Mouse (Mus musculus): ENCODE measurements around the gene Nfyb. TPM values are rescaled to one million over a fixed set of nuclear protein-coding genes. Genes with fewer than 3 reads are reported as not detected.

Nfyb gene
- polyA plus RNA-seq, 1 experiment from 2014 or later = 41.2 TPM

DNA sequence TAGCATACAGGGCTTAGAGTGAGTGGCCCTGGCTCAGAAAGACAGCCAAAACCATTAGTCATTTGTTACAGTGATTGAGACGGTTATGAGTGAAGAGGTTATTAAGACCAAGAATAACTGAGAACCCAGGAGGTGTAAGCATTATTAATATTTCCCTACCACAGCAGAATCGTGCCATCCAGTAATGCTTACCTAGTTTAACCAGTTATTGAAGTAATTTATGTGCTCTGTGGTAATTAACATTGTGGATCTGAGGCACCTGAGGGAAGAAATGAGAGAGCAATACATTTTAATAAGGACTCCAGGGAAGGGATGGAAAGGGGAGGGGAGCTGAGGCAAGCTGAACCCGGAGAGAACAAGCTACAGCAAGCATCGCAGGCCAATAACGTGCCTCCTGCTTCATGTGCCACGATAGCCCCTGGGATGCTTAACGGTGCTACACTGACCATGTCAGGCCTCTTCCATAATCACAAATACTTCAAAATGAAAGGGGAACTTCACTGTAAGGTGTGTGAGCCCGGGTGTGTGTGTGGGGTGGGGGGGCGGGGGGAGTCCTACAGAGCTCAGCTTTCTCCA, 7.7 kb upstream of the Nfyb start:
- Histone ChIP-seq H3K4me3 (ENCODE audit: low read depth, low read length) (no peak overlapping the region), H3K27ac (ENCODE audit: low read depth, low read length) (no peak overlapping the region), H3K4me2 (ENCODE audit: low read depth, low read length) (no peak overlapping the region), H3K27me3 (ENCODE audit: control insufficient read depth, insufficient read depth, low read length) (no peaks in the 10 kb centered on the region), H3K9ac (replicated peaks; ENCODE audit: low read depth, low read length) (no peak overlapping the region), H3K9me3 (ENCODE audit: control insufficient read depth, low read length) (no peaks in the 10 kb centered on the region), H3K36me3 (ENCODE audit: control insufficient read depth, insufficient read depth, low read length) (no peaks in the 10 kb centered on the region), H3K4me1 (ENCODE audit: control insufficient read depth, insufficient read depth, low read length) (no peaks in the 10 kb centered on the region)
- 55% methylated on average over 9 of the region's 9 CpGs for WGBS
- peak; percentile 59; the same call in 1 of the 2 replicates for ATAC-seq (ENCODE audit: low read depth)

DNA sequence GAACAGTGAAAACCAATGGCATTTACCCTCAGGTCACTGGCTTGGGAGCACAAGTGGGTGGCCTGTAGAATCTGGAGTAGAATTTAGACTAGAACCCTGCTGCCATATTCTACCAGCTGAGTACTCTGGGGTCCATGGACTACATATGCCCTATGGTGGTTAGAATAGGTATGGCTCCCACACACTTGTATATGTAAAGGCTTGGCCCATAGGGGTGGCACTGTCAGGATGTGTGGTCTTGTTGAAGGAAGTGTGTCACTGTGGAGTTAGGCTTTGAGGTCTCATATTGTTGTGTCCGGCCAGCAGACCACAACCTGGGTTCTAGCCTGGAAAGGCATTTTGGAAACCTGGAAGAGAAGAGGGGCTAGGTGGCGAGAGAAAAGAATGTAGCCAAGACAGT, 6.8 kb upstream of the Nfyb start:
- Histone ChIP-seq H3K9me3 (ENCODE audit: control insufficient read depth, low read length) (no peaks in the 10 kb centered on the region), H3K9ac (replicated peaks; ENCODE audit: low read depth, low read length) (no peak overlapping the region), H3K4me3 (ENCODE audit: low read depth, low read length) (no peak overlapping the region), H3K4me1 (ENCODE audit: control insufficient read depth, insufficient read depth, low read length) (no peaks in the 10 kb centered on the region), H3K27me3 (ENCODE audit: control insufficient read depth, insufficient read depth, low read length) (no peaks in the 10 kb centered on the region), H3K27ac (ENCODE audit: low read depth, low read length) (no peak overlapping the region), H3K36me3 (ENCODE audit: control insufficient read depth, insufficient read depth, low read length) (no peaks in the 10 kb centered on the region), H3K4me2 (ENCODE audit: low read depth, low read length) (no peak overlapping the region)
- ATAC-seq (ENCODE audit: low read depth) = no peak
- 98% methylated on average over 2 of the region's 2 CpGs for WGBS

DNA sequence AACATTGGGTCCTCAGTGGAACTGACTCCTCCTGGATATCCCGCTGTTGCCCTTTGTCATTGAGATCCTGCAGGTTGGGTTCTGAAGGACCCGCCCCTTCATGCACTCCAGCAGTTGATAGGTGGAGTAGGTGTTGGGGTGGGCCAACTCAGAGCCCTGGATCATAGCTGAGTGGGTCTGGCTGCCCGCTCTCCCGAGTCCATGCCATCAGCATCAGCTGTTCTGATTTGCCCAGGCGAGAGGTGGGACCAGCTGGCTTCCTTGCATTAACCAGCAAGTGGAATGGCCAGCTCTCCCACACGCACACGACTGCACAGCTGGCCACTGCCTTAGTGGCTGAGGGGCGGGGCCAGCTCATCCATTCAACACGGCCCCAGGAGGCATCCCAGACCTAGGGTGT, 5.0 kb upstream of the Nfyb start:
- H3K4me1 ChIP-seq (ENCODE audit: control insufficient read depth, insufficient read depth, low read length) = no peaks in the 10 kb centered on the region; the same call in 1 of the 2 replicates
- H3K27ac ChIP-seq (ENCODE audit: low read depth, low read length) = no peak overlapping the region
- no peaks in the 10 kb centered on the region for H3K36me3 ChIP-seq (ENCODE audit: control insufficient read depth, insufficient read depth, low read length)
- H3K4me2 ChIP-seq (ENCODE audit: low read depth, low read length) = no peak overlapping the region
- no peak overlapping the region for H3K9ac ChIP-seq (replicated peaks; ENCODE audit: low read depth, low read length)
- no peak for ATAC-seq (ENCODE audit: low read depth)
- 18% methylated on average over 9 of the region's 9 CpGs for WGBS
- no peaks in the 10 kb centered on the region for H3K9me3 ChIP-seq (ENCODE audit: control insufficient read depth, low read length)
- H3K4me3 ChIP-seq (ENCODE audit: low read depth, low read length) = no peak overlapping the region
- H3K27me3 ChIP-seq (ENCODE audit: control insufficient read depth, insufficient read depth, low read length) = no peaks in the 10 kb centered on the region

DNA sequence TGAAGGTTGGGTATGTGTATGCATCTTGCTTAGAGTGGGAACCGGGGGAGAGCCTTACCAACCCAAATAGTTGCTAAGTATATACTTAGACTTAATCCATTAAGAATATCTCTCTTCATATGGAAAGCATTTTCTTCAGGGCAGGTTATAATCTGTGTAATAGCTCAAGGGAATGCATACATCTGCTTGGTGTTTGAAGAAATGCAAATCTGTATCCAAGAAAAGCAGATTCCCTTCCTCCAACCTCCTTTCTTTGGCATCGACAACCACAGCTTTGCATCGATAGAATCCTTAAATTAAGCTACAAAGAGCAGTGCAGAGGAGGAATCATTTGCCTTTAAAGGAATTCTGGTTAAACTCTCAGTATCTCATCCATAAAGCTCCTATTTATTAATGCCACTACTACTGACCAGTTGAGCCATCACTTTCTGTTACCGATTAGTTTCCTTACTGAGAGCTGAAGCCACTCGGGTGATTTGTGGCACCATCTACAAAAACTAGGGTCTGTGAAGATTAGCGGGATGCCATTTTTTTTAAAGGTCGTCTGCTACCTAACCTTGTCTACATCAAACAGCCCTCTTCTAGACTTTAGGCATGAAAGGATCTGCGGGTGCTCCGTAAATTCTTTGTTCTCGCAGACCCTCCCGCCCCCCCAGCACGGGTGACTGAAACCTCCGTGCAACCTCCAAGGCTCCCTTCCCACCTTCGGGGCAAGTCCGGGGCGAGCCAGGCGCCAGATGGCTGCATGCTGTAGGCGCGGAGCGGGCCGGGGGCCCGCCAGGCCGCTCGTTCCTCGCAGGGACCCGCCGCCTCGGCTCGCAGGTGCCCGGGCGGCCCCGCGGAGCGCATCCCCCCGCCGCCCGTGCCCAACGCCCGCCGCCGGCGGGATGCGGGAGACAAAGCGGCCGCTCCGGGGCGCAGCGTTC, 925 bp downstream of the Nfyb start:
- peaks cover 18% of the 10 kb centered on the region for H3K4me1 ChIP-seq (ENCODE audit: control insufficient read depth, insufficient read depth, low read length)
- peak overlapping the region; percentile 60 for H3K4me2 ChIP-seq (ENCODE audit: low read depth, low read length)
- peak overlapping the region; percentile 97 for H3K9ac ChIP-seq (replicated peaks; ENCODE audit: low read depth, low read length)
- H3K27ac ChIP-seq (ENCODE audit: low read depth, low read length) = peak overlapping the region; percentile 99
- no peaks in the 10 kb centered on the region for H3K27me3 ChIP-seq (ENCODE audit: control insufficient read depth, insufficient read depth, low read length)
- H3K9me3 ChIP-seq (ENCODE audit: control insufficient read depth, low read length) = no peaks in the 10 kb centered on the region
- H3K36me3 ChIP-seq (ENCODE audit: control insufficient read depth, insufficient read depth, low read length) = peaks cover 15% of the 10 kb centered on the region; the same call in 1 of the 2 replicates
- peak overlapping the region; percentile 88 for H3K4me3 ChIP-seq (ENCODE audit: low read depth, low read length)
- WGBS = under 1% methylated on average over 46 of the region's 48 CpGs
- ATAC-seq (ENCODE audit: low read depth) = peak; percentile 57

DNA sequence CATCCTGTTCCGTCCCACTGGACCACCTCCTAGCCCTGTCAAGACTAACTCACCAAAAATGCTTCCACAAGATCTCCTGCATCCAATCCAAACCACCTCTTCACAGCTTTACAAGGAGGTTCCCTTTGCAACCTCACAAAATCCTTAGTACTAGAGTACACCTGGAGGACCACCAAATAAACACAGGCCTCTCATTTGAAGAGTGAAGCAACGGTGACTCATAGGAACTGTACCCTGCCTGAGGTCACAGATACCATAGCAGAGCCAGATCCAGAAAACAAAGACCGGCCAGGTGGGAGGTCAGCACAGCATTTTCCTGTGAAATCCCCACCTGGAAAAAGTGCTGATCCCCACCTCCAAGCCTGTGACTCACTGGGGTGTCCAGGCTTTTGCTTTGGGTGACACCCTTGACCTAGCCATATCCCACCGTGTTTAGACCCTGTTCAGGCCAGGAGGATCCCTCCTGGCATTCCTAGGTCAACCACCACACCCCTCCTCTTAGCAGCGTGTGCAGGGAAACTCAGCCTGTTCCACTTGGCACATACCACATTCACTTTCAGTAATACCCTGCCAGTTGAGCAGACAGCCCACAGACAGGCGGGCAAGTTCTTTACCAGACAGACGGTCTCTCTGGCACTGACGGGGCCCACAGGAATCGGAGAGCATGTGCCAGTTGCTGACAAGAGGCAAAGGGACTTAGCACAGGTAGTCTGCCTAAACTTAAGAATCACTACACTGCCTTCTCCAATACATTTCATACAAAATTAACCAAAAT, 2.7 kb downstream of the Nfyb start:
- Histone ChIP-seq H3K4me2 (ENCODE audit: low read depth, low read length) (peak overlapping the region; percentile 31; the same call in 1 of the 2 replicates), H3K9me3 (ENCODE audit: control insufficient read depth, low read length) (no peaks in the 10 kb centered on the region), H3K36me3 (ENCODE audit: control insufficient read depth, insufficient read depth, low read length) (peaks cover 24% of the 10 kb centered on the region), H3K4me1 (ENCODE audit: control insufficient read depth, insufficient read depth, low read length) (peaks cover 22% of the 10 kb centered on the region), H3K27ac (ENCODE audit: low read depth, low read length) (no peak overlapping the region), H3K4me3 (ENCODE audit: low read depth, low read length) (no peak overlapping the region), H3K9ac (replicated peaks; ENCODE audit: low read depth, low read length) (0 out of 2 replicates have a peak overlapping the region, but pooled peaks have one; percentile 0), H3K27me3 (ENCODE audit: control insufficient read depth, insufficient read depth, low read length) (no peaks in the 10 kb centered on the region)
- WGBS = 75% methylated on average over 9 of the region's 9 CpGs
- ATAC-seq (ENCODE audit: low read depth) = no peak

DNA sequence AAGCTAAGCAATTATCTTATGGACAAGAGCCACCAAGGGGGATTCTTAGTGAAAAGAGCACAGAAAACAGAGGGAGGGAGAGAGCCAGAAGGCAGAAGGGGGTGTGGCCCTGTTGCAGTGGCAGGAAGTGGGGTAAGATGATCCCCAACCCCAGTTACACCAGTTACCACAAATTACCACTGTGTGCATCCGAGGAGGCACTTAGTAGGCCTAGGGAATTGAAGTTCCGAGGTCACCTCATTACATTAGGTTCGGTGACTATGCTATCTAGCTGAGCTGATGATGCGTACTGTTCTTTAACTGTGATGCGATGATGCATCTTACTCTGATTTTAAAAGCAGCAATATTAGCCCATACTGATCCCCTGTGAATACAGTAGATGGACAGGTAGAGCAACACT, 4.2 kb downstream of the Nfyb start:
- Histone ChIP-seq H3K4me1 (ENCODE audit: control insufficient read depth, insufficient read depth, low read length) (peaks cover 22% of the 10 kb centered on the region), H3K4me3 (ENCODE audit: low read depth, low read length) (no peak overlapping the region), H3K9ac (replicated peaks; ENCODE audit: low read depth, low read length) (no peak overlapping the region), H3K4me2 (ENCODE audit: low read depth, low read length) (no peak overlapping the region), H3K27ac (ENCODE audit: low read depth, low read length) (no peak overlapping the region), H3K27me3 (ENCODE audit: control insufficient read depth, insufficient read depth, low read length) (no peaks in the 10 kb centered on the region), H3K9me3 (ENCODE audit: control insufficient read depth, low read length) (no peaks in the 10 kb centered on the region), H3K36me3 (ENCODE audit: control insufficient read depth, insufficient read depth, low read length) (peaks cover 35% of the 10 kb centered on the region)
- 95% methylated on average over 5 of the region's 5 CpGs for WGBS
- no peak for ATAC-seq (ENCODE audit: low read depth)

DNA sequence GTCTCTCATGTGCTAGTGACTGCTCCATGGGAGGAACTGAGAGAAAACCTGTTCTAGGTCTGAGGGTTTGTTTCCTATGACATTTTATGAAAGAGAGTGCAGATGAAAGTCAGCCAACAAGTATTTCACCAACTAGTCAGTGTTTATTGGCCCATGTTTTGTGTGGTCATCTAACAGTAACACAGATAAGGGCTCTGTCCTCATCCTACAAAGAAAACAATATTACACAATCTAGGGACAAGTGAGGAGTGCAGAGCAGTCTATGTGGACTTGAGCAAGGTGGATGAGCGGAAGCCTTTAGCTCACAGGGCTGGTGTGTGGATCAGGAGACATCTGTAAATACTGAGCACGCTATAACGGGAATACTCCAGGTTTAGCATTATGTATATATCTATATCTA, 5.1 kb downstream of the Nfyb start:
- Histone ChIP-seq H3K9ac (replicated peaks; ENCODE audit: low read depth, low read length) (no peak overlapping the region), H3K27ac (ENCODE audit: low read depth, low read length) (no peak overlapping the region), H3K36me3 (ENCODE audit: control insufficient read depth, insufficient read depth, low read length) (peaks cover 43% of the 10 kb centered on the region), H3K4me1 (ENCODE audit: control insufficient read depth, insufficient read depth, low read length) (peaks cover 22% of the 10 kb centered on the region), H3K27me3 (ENCODE audit: control insufficient read depth, insufficient read depth, low read length) (no peaks in the 10 kb centered on the region), H3K9me3 (ENCODE audit: control insufficient read depth, low read length) (no peaks in the 10 kb centered on the region), H3K4me2 (ENCODE audit: low read depth, low read length) (no peak overlapping the region), H3K4me3 (ENCODE audit: low read depth, low read length) (no peak overlapping the region)
- no peak for ATAC-seq (ENCODE audit: low read depth)
- WGBS = 97% methylated on average over 3 of the region's 3 CpGs

DNA sequence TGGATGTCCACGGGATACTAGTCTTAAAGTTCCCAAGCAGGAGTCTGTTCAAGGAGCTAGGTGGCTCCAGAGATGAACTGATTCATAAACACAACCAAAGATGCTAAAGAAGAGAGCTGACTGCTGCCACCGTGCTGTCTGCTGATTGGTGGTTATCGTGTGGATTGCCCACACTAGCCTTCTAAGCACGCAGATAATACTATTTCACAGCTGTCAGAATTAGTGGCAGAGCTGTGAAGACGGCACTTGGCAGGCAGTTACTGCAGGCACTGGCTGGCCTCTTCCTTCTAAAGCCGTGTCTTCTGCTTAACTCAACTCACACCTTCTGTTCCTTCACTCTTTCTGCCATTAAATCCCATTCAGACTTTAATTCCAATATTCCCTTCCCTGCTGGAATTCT, 5.6 kb downstream of the Nfyb start:
- Histone ChIP-seq H3K27ac (ENCODE audit: low read depth, low read length) (no peak overlapping the region), H3K27me3 (ENCODE audit: control insufficient read depth, insufficient read depth, low read length) (no peaks in the 10 kb centered on the region), H3K4me3 (ENCODE audit: low read depth, low read length) (no peak overlapping the region), H3K4me1 (ENCODE audit: control insufficient read depth, insufficient read depth, low read length) (peaks cover 22% of the 10 kb centered on the region), H3K9ac (replicated peaks; ENCODE audit: low read depth, low read length) (no peak overlapping the region), H3K9me3 (ENCODE audit: control insufficient read depth, low read length) (no peaks in the 10 kb centered on the region), H3K36me3 (ENCODE audit: control insufficient read depth, insufficient read depth, low read length) (peaks cover 48% of the 10 kb centered on the region), H3K4me2 (ENCODE audit: low read depth, low read length) (no peak overlapping the region)
- ATAC-seq (ENCODE audit: low read depth) = no peak
- 76% methylated on average over 6 of the region's 6 CpGs for WGBS

Measured in neural tube, embryonic 14.5 days (tissue).